Mouse (Mus musculus) 416B (cell line): Measurements from ENCODE around the gene Olfr492.

ENCODE experiments used
- DNase-seq: peaks from one replicate; pipeline ENCODE4 v3.0.0; 2011; ENCODE audit warnings: low read depth

Gene Olfr492

GRCm38 (mm10) chr7:108323574-108323973, at the start of gene Olfr492:
Olfr492 (minus strand) TSS chr7:108323674.
- no peak for DNase-seq

GRCm38 (mm10) chr7:108365035-108365434, 41.6 kb upstream of the Olfr492 start, which contains the start of gene Olfr494:
Olfr494 (plus strand) TSS chr7:108365335.
- DNase-seq: no peak

GRCm38 (mm10) chr7:108346879-108347278, 23.4 kb upstream of the Olfr492 start, which contains the start of gene Olfr493:
Olfr493 (minus strand) TSS chr7:108346979.
- no peak for DNase-seq

GRCm38 (mm10) chr7:108313151-108313550, 10.3 kb downstream of the Olfr492 start, which contains the start of gene Olfr491:
Olfr491 (plus strand) TSS chr7:108313451.
- no peak for DNase-seq

GRCm38 (mm10) chr7:108288834-108289233, 34.6 kb downstream of the Olfr492 start, which contains the start of gene Olfr490:
Olfr490 (minus strand) TSS chr7:108288934.
- DNase-seq: no peak
